Mouse (Mus musculus) lung, embryonic 15.5 days (tissue): Measurements from ENCODE around the gene Qrfp. TPM values are rescaled to one million over a fixed set of nuclear protein-coding genes. Genes with fewer than 3 reads are reported as not detected.

Source experiments
- ATAC-seq: fragments of 200-750 bp; cut with Nextera tagmentation; 2 replicates; pipeline ENCODE4 v1.8.0; 2017; ENCODE audit warnings: moderate number of reproducible peaks, borderline replicate concordance; ENCODE audit not compliant: low FRiP score, low TSS enrichment; ENCODE audit errors: extremely low read depth
- H3K27ac ChIP-seq: fragments of 300-500 bp; sonication (generic); 2 replicates; pipeline ENCODE4 v1.5.1; 2015; ENCODE audit warnings: moderate library complexity, mild to moderate bottlenecking, inconsistent platforms
- H3K27me3 ChIP-seq: fragments of 300-500 bp; sonication (generic); 2 replicates; pipeline ENCODE4 v1.6.1; 2015; ENCODE audit warnings: inconsistent platforms
- H3K36me3 ChIP-seq: fragments of 300-500 bp; sonication (generic); 2 replicates; pipeline ENCODE4 v1.6.1; 2015; ENCODE audit warnings: inconsistent platforms
- H3K4me1 ChIP-seq: fragments of 300-500 bp; sonication (generic); 2 replicates; pipeline ENCODE4 v1.6.1; 2015; ENCODE audit warnings: inconsistent platforms
- H3K4me2 ChIP-seq: fragments of 300-500 bp; sonication (generic); 2 replicates; pipeline ENCODE4 v1.6.1; 2015; ENCODE audit warnings: inconsistent platforms, mild to moderate bottlenecking, moderate library complexity
- H3K4me3 ChIP-seq: fragments of 300-500 bp; sonication (generic); 2 replicates; pipeline ENCODE4 v1.5.1; 2015; ENCODE audit warnings: mild to moderate bottlenecking, inconsistent platforms
- H3K9ac ChIP-seq: fragments of 300-500 bp; sonication (generic); 2 replicates; pipeline ENCODE4 v1.6.1; 2015; ENCODE audit warnings: inconsistent platforms
- H3K9me3 ChIP-seq: fragments of 300-500 bp; sonication (generic); 2 replicates; pipeline ENCODE4 v1.6.1; 2016; ENCODE audit warnings: inconsistent platforms
- WGBS: fragments of 180-500 bp; shearing (Covaris S2); methylation state at CpG from one replicate; pipeline ENCODE4 v1.1.7; 2015; 5-methylcytosine and 5-hydroxymethylcytosine counted together
- polyA plus RNA-seq: library from polyadenylated mRNA; unstranded; fragments of >200 nt; fragmentation: Nextera tagmentation; extraction: Ambion mirVana; gene quantifications from 2 replicates; pipeline ENCODE4 v1.2.1, GENCODE M21; 2015

Gene Qrfp
- polyA plus RNA-seq, 1 experiment from 2014 or later: 0.14 TPM

GRCm38 (mm10) chr2:31789215-31789614 is 21.2 kb downstream of the Qrfp start:
- Histone ChIP-seq H3K4me3 (no peak overlapping the region), H3K9ac (no peak overlapping the region), H3K9me3 (no peaks in the 10 kb centered on the region), H3K4me1 (no peaks in the 10 kb centered on the region), H3K4me2 (no peak overlapping the region), H3K36me3 (peaks cover 92% of the 10 kb centered on the region), H3K27me3 (no peaks in the 10 kb centered on the region), H3K27ac (no peak overlapping the region)
- no peak for ATAC-seq
- WGBS: 91% methylated on average over 2 of the region's 2 CpGs

GRCm38 (mm10) chr2:31788227-31788626 is 22.2 kb downstream of the Qrfp start:
- Histone ChIP-seq H3K4me2 (no peak overlapping the region), H3K27ac (no peak overlapping the region), H3K27me3 (no peaks in the 10 kb centered on the region), H3K9ac (no peak overlapping the region), H3K36me3 (peaks cover 94% of the 10 kb centered on the region), H3K4me3 (no peak overlapping the region), H3K4me1 (no peaks in the 10 kb centered on the region), H3K9me3 (no peaks in the 10 kb centered on the region)
- ATAC-seq: no peak
- WGBS: 64% methylated on average over 3 of the region's 3 CpGs

- ATAC-seq: no peak
- Histone ChIP-seq H3K36me3 (peaks cover 92% of the 10 kb centered on the region), H3K27ac (no peak overlapping the region), H3K27me3 (no peaks in the 10 kb centered on the region), H3K4me3 (no peak overlapping the region), H3K9ac (no peak overlapping the region), H3K4me1 (no peaks in the 10 kb centered on the region), H3K9me3 (no peaks in the 10 kb centered on the region), H3K4me2 (no peak overlapping the region)
- WGBS: 16% methylated on average over 7 of the region's 7 CpGs
These were observed 23.4 kb downstream of the Qrfp start for GRCm38 (mm10) chr2:31787029-31787428.

- no peak overlapping the region for H3K9ac ChIP-seq
- H3K36me3 ChIP-seq: peaks cover 92% of the 10 kb centered on the region
- H3K27me3 ChIP-seq: no peaks in the 10 kb centered on the region
- no peak overlapping the region for H3K4me3 ChIP-seq
- no peaks in the 10 kb centered on the region for H3K4me1 ChIP-seq
- H3K27ac ChIP-seq: no peak overlapping the region
- no peaks in the 10 kb centered on the region for H3K9me3 ChIP-seq
- H3K4me2 ChIP-seq: no peak overlapping the region
- ATAC-seq: no peak
- WGBS: 31% methylated on average over 9 of the region's 9 CpGs
These were observed 25.3 kb downstream of the Qrfp start for GRCm38 (mm10) chr2:31785074-31785473.

- Histone ChIP-seq H3K9me3 (no peaks in the 10 kb centered on the region), H3K4me2 (no peak overlapping the region), H3K27me3 (no peaks in the 10 kb centered on the region), H3K36me3 (peaks cover 92% of the 10 kb centered on the region), H3K4me3 (no peak overlapping the region), H3K27ac (no peak overlapping the region), H3K4me1 (no peaks in the 10 kb centered on the region), H3K9ac (no peak overlapping the region)
- ATAC-seq: no peak
- 80% methylated on average over 8 of the region's 8 CpGs for WGBS
These were observed 27.3 kb downstream of the Qrfp start for GRCm38 (mm10) chr2:31782958-31783602.

GRCm38 (mm10) chr2:31779258-31779657 is 31.1 kb downstream of the Qrfp start:
- ATAC-seq: no peak
- no peak overlapping the region for H3K4me3 ChIP-seq
- no peak overlapping the region for H3K9ac ChIP-seq
- no peaks in the 10 kb centered on the region for H3K9me3 ChIP-seq
- 85% methylated on average over 2 of the region's 2 CpGs for WGBS
- no peaks in the 10 kb centered on the region for H3K4me1 ChIP-seq
- H3K27me3 ChIP-seq: no peaks in the 10 kb centered on the region
- no peak overlapping the region for H3K4me2 ChIP-seq
- peaks cover 68% of the 10 kb centered on the region for H3K36me3 ChIP-seq
- H3K27ac ChIP-seq: no peak overlapping the region

GRCm38 (mm10) chr2:31776479-31776878 is 33.9 kb downstream of the Qrfp start:
- no peak overlapping the region for H3K27ac ChIP-seq
- no peak overlapping the region for H3K9ac ChIP-seq
- ATAC-seq: no peak
- no peak overlapping the region for H3K4me3 ChIP-seq
- H3K9me3 ChIP-seq: no peaks in the 10 kb centered on the region
- no peak overlapping the region for H3K4me2 ChIP-seq
- H3K36me3 ChIP-seq: peaks cover 47% of the 10 kb centered on the region
- 84% methylated on average over 3 of the region's 3 CpGs for WGBS
- no peaks in the 10 kb centered on the region for H3K27me3 ChIP-seq
- peaks cover 16% of the 10 kb centered on the region for H3K4me1 ChIP-seq

GRCm38 (mm10) chr2:31770781-31771441 is 39.5 kb downstream of the Qrfp start:
- 8% methylated on average over 7 of the region's 7 CpGs for WGBS
- peak overlapping the region; percentile 83 for H3K27ac ChIP-seq
- peak; percentile 86 for ATAC-seq
- peaks cover 70% of the 10 kb centered on the region for H3K4me1 ChIP-seq
- peaks cover 8% of the 10 kb centered on the region for H3K36me3 ChIP-seq
- H3K4me3 ChIP-seq: no peak overlapping the region
- no peak overlapping the region for H3K9ac ChIP-seq
- no peaks in the 10 kb centered on the region for H3K27me3 ChIP-seq
- H3K4me2 ChIP-seq: peak overlapping the region; percentile 22
- H3K9me3 ChIP-seq: no peaks in the 10 kb centered on the region

- Histone ChIP-seq H3K9me3 (no peaks in the 10 kb centered on the region), H3K36me3 (peaks cover 5% of the 10 kb centered on the region; the same call in 1 of the 2 replicates), H3K4me1 (peaks cover 81% of the 10 kb centered on the region), H3K4me3 (no peak overlapping the region), H3K9ac (no peak overlapping the region), H3K27ac (peak overlapping the region; percentile 83), H3K4me2 (peak overlapping the region; percentile 33), H3K27me3 (no peaks in the 10 kb centered on the region)
- WGBS: 6% methylated on average over 6 of the region's 6 CpGs
- no peak for ATAC-seq
These were observed 40.7 kb downstream of the Qrfp start for GRCm38 (mm10) chr2:31769631-31770111.

GRCm38 (mm10) chr2:31769115-31769514 is 41.3 kb downstream of the Qrfp start:
- Histone ChIP-seq H3K9me3 (no peaks in the 10 kb centered on the region), H3K27me3 (no peaks in the 10 kb centered on the region), H3K4me2 (peak overlapping the region; percentile 33), H3K27ac (peak overlapping the region; percentile 83), H3K4me1 (peaks cover 86% of the 10 kb centered on the region), H3K9ac (no peak overlapping the region; the same call in 1 of the 2 replicates), H3K36me3 (peaks cover 2% of the 10 kb centered on the region; the same call in 1 of the 2 replicates), H3K4me3 (no peak overlapping the region)
- WGBS: 24% methylated on average over 4 of the region's 4 CpGs
- ATAC-seq: no peak

- peak overlapping the region; percentile 16 for H3K27ac ChIP-seq
- H3K36me3 ChIP-seq: no peaks in the 10 kb centered on the region
- WGBS: 46% methylated on average over 4 of the region's 4 CpGs
- H3K9me3 ChIP-seq: no peaks in the 10 kb centered on the region
- peaks cover 95% of the 10 kb centered on the region for H3K4me1 ChIP-seq
- H3K27me3 ChIP-seq: no peaks in the 10 kb centered on the region
- H3K4me3 ChIP-seq: no peak overlapping the region
- H3K4me2 ChIP-seq: no peak overlapping the region
- no peak overlapping the region for H3K9ac ChIP-seq
- ATAC-seq: no peak
These were observed 42.6 kb downstream of the Qrfp start for GRCm38 (mm10) chr2:31767815-31768214.

GRCm38 (mm10) chr2:31767104-31767503 is 43.3 kb downstream of the Qrfp start:
- H3K4me1 ChIP-seq: peaks cover 95% of the 10 kb centered on the region
- H3K36me3 ChIP-seq: no peaks in the 10 kb centered on the region
- H3K27me3 ChIP-seq: no peaks in the 10 kb centered on the region
- WGBS: 85% methylated on average over 6 of the region's 6 CpGs
- no peak overlapping the region for H3K4me3 ChIP-seq
- no peak for ATAC-seq
- peak overlapping the region; percentile 16 for H3K27ac ChIP-seq
- H3K9ac ChIP-seq: no peak overlapping the region
- no peaks in the 10 kb centered on the region for H3K9me3 ChIP-seq
- H3K4me2 ChIP-seq: no peak overlapping the region
